Mouse (Mus musculus) G1E (cell line): ENCODE data around the gene Glrx3. TPM values are rescaled to one million over a fixed set of nuclear protein-coding genes. Genes with fewer than 3 reads are reported as not detected.
A peak's percentile ranks its signal among the peaks of the same experiment; 100 is the strongest.

Source experiments
- ATAC-seq: 2 replicates; pipeline ENCODE4 v1.8.0; 2016; ENCODE audit warnings: mild to moderate bottlenecking; ENCODE audit not compliant: insufficient number of reproducible peaks, poor library complexity, low FRiP score, severe bottlenecking; ENCODE audit errors: extremely low read depth
- DNase-seq: peaks from one replicate; pipeline ENCODE4 v3.0.0; 2012; ENCODE audit warnings: low spot score
- H3K27me3 ChIP-seq: 2 replicates; pipeline ENCODE4 v1.6.1; 2012; ENCODE audit warnings: mild to moderate bottlenecking, low read length, inconsistent platforms; ENCODE audit not compliant: insufficient read depth
- H3K36me3 ChIP-seq: replicated peaks from 2 replicates; pipeline ENCODE3; 2012; ENCODE audit warnings: mild to moderate bottlenecking, inconsistent platforms
- H3K4me1 ChIP-seq: 2 replicates; pipeline ENCODE4 v1.6.1; 2012; ENCODE audit warnings: low read depth, low read length, inconsistent platforms, mixed read lengths; ENCODE audit not compliant: insufficient read depth
- H3K4me3 ChIP-seq: 2 replicates; pipeline ENCODE4 v1.5.1; 2012; ENCODE audit warnings: low read depth, mild to moderate bottlenecking, inconsistent platforms, low read length, moderate library complexity, mixed read lengths
- H3K9me3 ChIP-seq: replicated peaks from 2 replicates; pipeline ENCODE4 v1.6.1; 2012; ENCODE audit warnings: inconsistent platforms
- CTCF ChIP-seq: IDR thresholded peaks from 2 replicates; pipeline ENCODE4 v1.5.1; 2012; ENCODE audit warnings: low read depth, low read length, inconsistent platforms, mixed read lengths
- GATA1 ChIP-seq: IDR thresholded peaks from 2 replicates; pipeline ENCODE4 v1.6.1; 2012; ENCODE audit warnings: borderline replicate concordance, low read length, inconsistent platforms, mixed read lengths
- GATA2 ChIP-seq: IDR thresholded peaks from 2 replicates; pipeline ENCODE4 v1.6.1; 2012; ENCODE audit warnings: low read depth, low read length, inconsistent platforms, borderline replicate concordance
- POLR2AphosphoS5 ChIP-seq: IDR thresholded peaks from 2 replicates; pipeline ENCODE4 v1.6.1; 2012; ENCODE audit warnings: low read depth, low read length, inconsistent platforms; ENCODE audit not compliant: insufficient replicate concordance
- TAL1 ChIP-seq: conservative IDR thresholded peaks from 2 replicates; pipeline ENCODE4 v1.6.1; 2012; ENCODE audit warnings: low read depth, low read length, inconsistent platforms, mixed read lengths
- polyA plus RNA-seq: library from polyadenylated mRNA; stranded (reverse); fragments of >175 nt; gene quantifications from 2 replicates; pipeline ENCODE4 v1.2.3, GENCODE M21; 2012
- total RNA-seq, 2 experiments: library from RNA; stranded (forward) in 1 of 2; stranded (reverse) in 1 of 2; fragments of 200-1000 nt in 1 of 2; fragments of >200 nt in 1 of 2; fragmentation: Nextera tagmentation in 1 of 2; gene quantifications; 2 replicates each; pipeline ENCODE4 v1.2.3; 2014 to 2017

Gene Glrx3
- total and polyA plus RNA-seq, 3 experiments = 120 to 240 (median 171) TPM

- TF ChIP-seq GATA1 = no peak
- 0 out of 2 replicates have a peak, but pooled peaks have one; percentile 11 for TF ChIP-seq CTCF
- no peak for TF ChIP-seq GATA2
- TF ChIP-seq TAL1 = no peak
- TF ChIP-seq POLR2AphosphoS5 = no peak
- DNase-seq = no peak
- Histone ChIP-seq H3K4me3 (no peak overlapping the region), H3K9me3 (no peaks in the 10 kb centered on the region), H3K4me1 (no peaks in the 10 kb centered on the region), H3K36me3 (peaks cover 68% of the 10 kb centered on the region), H3K27me3 (no peaks in the 10 kb centered on the region)
- peak; percentile 45; the same call in 1 of the 2 replicates for ATAC-seq
These were observed 30.8 kb downstream of the Glrx3 start for GRCm38 (mm10) chr7:137468174-137468573.

GRCm38 (mm10) chr7:137471431-137472120, 34.2 kb downstream of the Glrx3 start:
- H3K9me3 ChIP-seq = no peaks in the 10 kb centered on the region
- TF ChIP-seq CTCF (no peak), TAL1 (no peak), POLR2AphosphoS5 (no peak), GATA2 (no peak), GATA1 (no peak)
- H3K4me1 ChIP-seq = no peaks in the 10 kb centered on the region
- peaks cover 34% of the 10 kb centered on the region for H3K36me3 ChIP-seq
- ATAC-seq (no peak; the same call in 1 of the 2 replicates), DNase-seq (peak; percentile 14)
- no peak overlapping the region for H3K4me3 ChIP-seq
- no peaks in the 10 kb centered on the region for H3K27me3 ChIP-seq

DNA sequence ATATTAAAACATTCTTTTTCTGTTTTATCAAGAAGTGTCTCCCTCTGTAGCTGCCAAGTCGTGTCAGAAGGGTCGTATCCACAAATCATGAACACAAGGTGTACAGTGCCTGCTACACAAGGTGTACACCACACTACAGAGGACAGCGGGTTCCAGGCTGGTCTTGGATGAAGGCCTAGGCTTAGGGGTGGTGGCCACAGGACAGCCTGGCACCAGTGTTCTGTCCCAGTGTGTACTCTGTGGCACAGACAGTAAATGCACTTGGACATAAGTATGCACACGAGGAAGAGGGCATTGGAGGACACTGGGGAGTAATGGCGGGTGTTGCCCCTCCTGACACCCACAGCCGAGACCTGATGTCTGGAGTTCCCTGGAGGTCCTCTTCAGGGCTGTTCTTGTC, 34.7 kb downstream of the Glrx3 start:
- peaks cover 29% of the 10 kb centered on the region for H3K36me3 ChIP-seq
- H3K4me3 ChIP-seq = no peak overlapping the region
- DNase-seq = no peak
- no peaks in the 10 kb centered on the region for H3K4me1 ChIP-seq
- no peaks in the 10 kb centered on the region for H3K9me3 ChIP-seq
- no peaks in the 10 kb centered on the region for H3K27me3 ChIP-seq
- TF ChIP-seq POLR2AphosphoS5 = no peak
- no peak for TF ChIP-seq GATA2
- TF ChIP-seq GATA1 = no peak
- TF ChIP-seq CTCF = no peak
- TF ChIP-seq TAL1 = no peak
- no peak for ATAC-seq

GRCm38 (mm10) chr7:137477950-137478620, 40.7 kb downstream of the Glrx3 start:
- no peak for TF ChIP-seq GATA1
- no peak for TF ChIP-seq POLR2AphosphoS5
- TF ChIP-seq CTCF = peak; percentile 92
- TF ChIP-seq GATA2 = no peak
- TF ChIP-seq TAL1 = no peak
- Histone ChIP-seq H3K27me3 (no peaks in the 10 kb centered on the region), H3K9me3 (peaks cover under 1% of the 10 kb centered on the region; the same call in 1 of the 2 replicates), H3K4me3 (no peak overlapping the region), H3K36me3 (no peaks in the 10 kb centered on the region), H3K4me1 (no peaks in the 10 kb centered on the region)
- peak; percentile 81 for ATAC-seq
- DNase-seq = peak; percentile 61

DNA sequence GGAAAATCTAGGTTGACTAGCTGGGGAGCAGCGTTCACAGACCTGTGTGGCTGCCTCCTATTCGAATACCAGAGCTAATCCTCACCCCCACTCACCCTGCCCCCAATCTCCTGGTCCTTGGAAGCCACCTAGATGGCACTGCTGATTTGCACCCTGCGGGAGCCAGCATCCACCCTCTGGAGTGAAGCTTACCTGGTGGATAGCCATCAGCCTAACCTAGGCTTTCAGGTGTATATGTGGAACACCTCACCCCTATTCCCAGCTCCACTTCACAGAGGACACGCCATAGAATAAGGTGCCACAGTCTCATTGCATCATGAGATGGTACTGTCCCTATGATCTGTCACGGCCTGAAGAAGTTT, 41.2 kb downstream of the Glrx3 start:
- no peak for ATAC-seq
- H3K4me3 ChIP-seq = no peak overlapping the region

DNA sequence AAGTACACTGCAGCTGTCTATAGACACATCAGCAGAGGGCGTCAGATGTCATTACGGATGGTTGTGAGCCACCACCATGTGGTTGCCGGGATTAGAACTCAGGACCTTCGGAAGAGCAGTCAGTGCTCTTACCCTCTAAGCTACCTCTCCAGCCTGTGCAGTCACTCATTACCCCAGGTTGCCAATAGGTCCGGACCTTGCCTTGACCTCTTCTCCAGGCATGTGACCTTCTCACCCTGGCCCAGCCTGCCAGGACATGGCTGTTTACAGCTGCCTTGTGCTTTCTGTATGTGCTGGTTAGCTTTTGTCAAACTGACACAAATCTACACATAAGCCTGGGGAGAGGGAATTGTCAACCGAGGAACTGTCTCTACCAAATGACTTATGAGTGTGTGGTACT, 43.4 kb downstream of the Glrx3 start:
- no peak for TF ChIP-seq GATA2
- no peak for TF ChIP-seq POLR2AphosphoS5
- TF ChIP-seq GATA1 = no peak
- no peak for TF ChIP-seq TAL1
- TF ChIP-seq CTCF = no peak
- Histone ChIP-seq H3K27me3 (no peaks in the 10 kb centered on the region), H3K36me3 (no peaks in the 10 kb centered on the region), H3K9me3 (peaks cover 25% of the 10 kb centered on the region), H3K4me1 (no peaks in the 10 kb centered on the region), H3K4me3 (no peak overlapping the region)
- ATAC-seq (no peak), DNase-seq (no peak)

More for the DNA sequence above, 41.2 kb downstream of the Glrx3 start:
- no peaks in the 10 kb centered on the region for H3K4me1 ChIP-seq
- no peak for DNase-seq
- H3K27me3 ChIP-seq = no peaks in the 10 kb centered on the region
- H3K9me3 ChIP-seq = peaks cover 5% of the 10 kb centered on the region; the same call in 1 of the 2 replicates
- no peaks in the 10 kb centered on the region for H3K36me3 ChIP-seq
- TF ChIP-seq POLR2AphosphoS5 (no peak), CTCF (no peak), GATA1 (no peak), TAL1 (no peak), GATA2 (no peak)
